Mouse (Mus musculus) embryonic fibroblast, embryonic 13.5 days (primary cell): ENCODE results near the gene Cdk15. TPM values are rescaled to one million over a fixed set of nuclear protein-coding genes. Genes with fewer than 3 reads are reported as not detected.

ENCODE experiments used
- H3K27ac ChIP-seq: 2 replicates; pipeline ENCODE4 v1.5.1; 2012; ENCODE audit warnings: low read length, control low read depth, inconsistent platforms; ENCODE audit not compliant: insufficient read depth
- H3K4me1 ChIP-seq: 2 replicates; pipeline ENCODE4 v1.6.1; 2011; ENCODE audit warnings: low read length; ENCODE audit not compliant: control insufficient read depth, insufficient read depth
- H3K4me3 ChIP-seq: 2 replicates; pipeline ENCODE4 v1.5.1; 2011; ENCODE audit warnings: mild to moderate bottlenecking, control low read depth, low read length; ENCODE audit not compliant: insufficient read depth
- CTCF ChIP-seq: IDR thresholded peaks from 2 replicates; pipeline ENCODE4 v1.5.1; 2011; ENCODE audit warnings: mild to moderate bottlenecking, control low read depth, low read length, moderate library complexity, borderline replicate concordance; ENCODE audit not compliant: insufficient read depth
- POLR2A ChIP-seq: IDR thresholded peaks from 2 replicates; pipeline ENCODE4 v1.6.1; 2011; ENCODE audit warnings: low read depth, mild to moderate bottlenecking, control low read depth, low read length, moderate library complexity
- polyA plus RNA-seq: library from polyadenylated mRNA; stranded (reverse); fragments of >200 nt; gene quantifications from 2 replicates; pipeline ENCODE4 v1.2.4, GENCODE M21; 2011; ENCODE audit warnings: low read depth; ENCODE audit not compliant: missing spikeins, insufficient read length

Cdk15 gene
- polyA plus RNA-seq, 1 experiment, result 0.74 TPM

DNA sequence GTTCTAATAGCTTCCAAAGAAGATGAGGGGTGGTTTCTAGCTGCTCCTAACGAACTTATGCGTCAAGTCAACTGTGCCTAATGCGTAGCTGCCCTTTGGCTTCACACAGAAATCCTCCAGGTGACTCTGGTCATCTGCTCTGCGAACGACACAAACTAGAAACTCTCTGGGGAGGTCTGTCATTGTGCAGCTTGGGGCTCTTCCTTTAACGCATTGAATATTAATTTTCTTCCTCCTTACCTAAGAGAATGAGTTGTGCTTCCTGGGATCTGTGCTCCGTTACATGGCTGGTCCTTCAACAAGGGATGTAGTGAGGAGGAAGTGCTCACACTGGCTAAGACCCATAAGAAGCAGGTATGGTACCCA is 112.6 kb downstream of the Cdk15 start:
- TF ChIP-seq POLR2A (no peak), CTCF (no peak)
- H3K4me1 ChIP-seq, result no peaks in the 10 kb centered on the region
- no peak overlapping the region for H3K4me3 ChIP-seq
- no peak overlapping the region for H3K27ac ChIP-seq

DNA sequence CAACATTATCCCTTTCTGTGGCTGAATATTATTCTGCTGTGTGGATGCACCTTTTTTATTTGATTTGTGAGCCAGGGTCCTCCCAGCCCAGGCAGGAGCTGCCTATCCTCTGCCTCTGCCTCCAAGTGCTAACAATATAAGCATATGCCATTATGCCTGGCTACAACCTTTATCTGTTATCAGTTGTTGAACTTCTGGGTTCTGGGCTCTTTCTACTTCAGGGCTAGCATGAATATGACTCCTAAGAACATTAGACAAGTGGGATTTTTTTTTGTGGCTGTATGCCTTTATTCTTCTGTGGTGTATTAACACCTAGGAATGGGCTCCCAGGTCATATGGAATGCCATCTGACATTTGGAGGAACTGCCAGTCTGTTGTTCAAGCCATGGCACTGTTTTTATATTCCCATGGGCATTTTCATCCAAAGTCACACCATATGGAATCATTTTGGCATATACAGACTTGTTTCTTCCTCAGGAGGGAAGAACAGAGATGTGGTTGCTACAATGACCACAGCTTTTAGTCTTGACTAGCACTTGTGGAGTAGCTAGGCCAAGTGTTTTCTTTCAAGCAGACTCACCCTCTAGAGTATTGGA is 113.7 kb downstream of the Cdk15 start:
- TF ChIP-seq CTCF (no peak), POLR2A (no peak)
- H3K4me1 ChIP-seq, result no peaks in the 10 kb centered on the region
- no peak overlapping the region for H3K4me3 ChIP-seq

GRCm38 (mm10) chr1:59376021-59376548 is 119.4 kb downstream of the Cdk15 start:
- no peak overlapping the region for H3K4me3 ChIP-seq
- no peak overlapping the region for H3K27ac ChIP-seq
- no peaks in the 10 kb centered on the region for H3K4me1 ChIP-seq
- TF ChIP-seq CTCF (no peak), POLR2A (no peak)

More for the DNA sequence above, 113.7 kb downstream of the Cdk15 start:
- no peak overlapping the region for H3K27ac ChIP-seq

- Histone ChIP-seq H3K4me3 (no peak overlapping the region), H3K4me1 (no peaks in the 10 kb centered on the region), H3K27ac (no peak overlapping the region)
- TF ChIP-seq POLR2A (no peak), CTCF (no peak)
These were observed 119.9 kb downstream of the Cdk15 start for GRCm38 (mm10) chr1:59376557-59376956.

DNA sequence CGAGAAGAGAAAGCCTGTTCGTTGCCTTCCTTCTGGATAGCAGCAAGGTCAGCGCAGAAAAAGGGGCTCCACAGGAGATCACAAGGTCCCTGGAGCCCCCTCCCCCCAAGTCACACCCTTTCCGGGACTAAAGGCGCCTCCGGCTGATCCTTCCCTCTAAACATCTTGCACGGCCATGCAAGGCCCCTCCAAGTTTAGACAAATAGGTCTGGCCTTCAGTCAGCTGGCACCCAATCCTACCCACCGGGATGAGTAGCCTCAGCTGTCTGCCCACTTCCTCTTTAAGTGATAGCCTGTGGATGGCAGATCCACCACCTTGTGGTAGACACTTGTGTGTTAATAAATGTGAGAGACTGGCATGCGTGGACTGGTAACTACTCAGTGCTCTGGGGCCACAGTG is 120.6 kb downstream of the Cdk15 start:
- H3K4me1 ChIP-seq, result no peaks in the 10 kb centered on the region
- H3K27ac ChIP-seq, result no peak overlapping the region
- no peak overlapping the region for H3K4me3 ChIP-seq
- TF ChIP-seq CTCF (no peak), POLR2A (no peak)

- Histone ChIP-seq H3K4me1 (no peaks in the 10 kb centered on the region), H3K4me3 (no peak overlapping the region), H3K27ac (no peak overlapping the region)
- no peak for TF ChIP-seq CTCF
- TF ChIP-seq POLR2A, result no peak
These were observed 124.2 kb downstream of the Cdk15 start for GRCm38 (mm10) chr1:59380926-59381325.

DNA sequence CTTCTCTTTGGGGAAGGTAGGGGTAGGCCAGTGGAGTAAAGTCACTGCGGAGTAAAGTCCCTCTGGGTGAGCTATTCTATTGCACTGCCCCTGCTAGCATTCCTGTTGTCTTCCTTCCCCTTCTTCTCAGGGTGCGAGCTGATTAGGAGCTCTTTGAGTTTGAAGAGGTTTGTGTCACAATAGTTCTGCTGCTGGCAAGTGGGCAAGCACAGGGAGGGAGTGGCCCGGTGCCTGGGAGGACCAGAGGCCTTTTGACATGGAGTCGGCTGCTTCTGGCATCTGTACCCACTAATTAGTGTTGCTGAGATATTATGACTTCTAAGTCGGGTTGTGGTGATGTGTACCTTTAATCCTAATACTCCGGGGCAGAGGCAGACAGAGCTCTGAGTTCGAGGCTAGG is 124.8 kb downstream of the Cdk15 start:
- TF ChIP-seq CTCF (no peak), POLR2A (no peak)
- Histone ChIP-seq H3K4me1 (no peaks in the 10 kb centered on the region), H3K27ac (no peak overlapping the region), H3K4me3 (no peak overlapping the region)

- no peaks in the 10 kb centered on the region for H3K4me1 ChIP-seq
- H3K4me3 ChIP-seq, result no peak overlapping the region
- TF ChIP-seq POLR2A, result no peak
- TF ChIP-seq CTCF, result no peak
- no peak overlapping the region for H3K27ac ChIP-seq
These were observed 125.8 kb downstream of the Cdk15 start for GRCm38 (mm10) chr1:59382516-59382915.

GRCm38 (mm10) chr1:59383049-59383610 is 126.4 kb downstream of the Cdk15 start:
- Histone ChIP-seq H3K4me1 (no peaks in the 10 kb centered on the region), H3K27ac (no peak overlapping the region), H3K4me3 (no peak overlapping the region)
- no peak for TF ChIP-seq POLR2A
- TF ChIP-seq CTCF, result no peak

DNA sequence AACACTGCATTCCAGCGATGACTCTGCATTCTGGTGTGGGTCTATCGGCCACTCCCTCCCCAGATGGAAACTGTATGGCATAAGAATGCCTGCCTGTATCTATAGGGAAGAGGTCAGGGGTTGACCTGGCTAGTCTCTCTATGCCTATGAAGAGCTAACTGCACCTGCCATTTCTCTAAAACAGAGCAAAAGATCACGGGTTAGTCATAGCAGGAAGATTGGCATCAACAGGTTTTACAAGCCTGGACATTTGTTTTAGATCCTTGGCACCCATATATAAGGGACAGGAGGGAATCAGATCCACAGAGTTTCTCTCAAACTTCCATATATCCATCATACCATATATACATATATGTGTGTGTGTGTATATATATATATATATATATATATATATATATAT is 127.7 kb downstream of the Cdk15 start:
- no peak for TF ChIP-seq CTCF
- TF ChIP-seq POLR2A, result no peak
- Histone ChIP-seq H3K4me1 (no peaks in the 10 kb centered on the region), H3K4me3 (no peak overlapping the region), H3K27ac (no peak overlapping the region)
